Mouse (Mus musculus) hindbrain, postnatal 0 days (tissue): Measurements from ENCODE around the gene Notch1. TPM values are rescaled to one million over a fixed set of nuclear protein-coding genes. Genes with fewer than 3 reads are reported as not detected.

Source experiments
- ATAC-seq: fragments of 200-750 bp; cut with Nextera tagmentation; 2 replicates; pipeline ENCODE4 v1.8.0; 2017; ENCODE audit warnings: mild to moderate bottlenecking, moderate TSS enrichment, moderate library complexity
- DNase-seq: peaks from one replicate; pipeline ENCODE4 v3.0.0-alpha.2; 2015; ENCODE audit warnings: low spot score
- H3K27ac ChIP-seq: fragments of 300-500 bp; sonication (generic); 2 replicates; pipeline ENCODE4 v1.5.1; 2014; ENCODE audit warnings: mild to moderate bottlenecking
- H3K27me3 ChIP-seq: fragments of 300-500 bp; sonication (generic); 2 replicates; pipeline ENCODE4 v1.6.1; 2014; ENCODE audit warnings: low read length, mixed read lengths; ENCODE audit not compliant: insufficient read depth
- H3K36me3 ChIP-seq: fragments of 300-500 bp; sonication (generic); 2 replicates; pipeline ENCODE4 v1.6.1; 2014; ENCODE audit warnings: low read length, mixed read lengths; ENCODE audit not compliant: insufficient read depth
- H3K4me1 ChIP-seq: fragments of 300-500 bp; sonication (generic); 2 replicates; pipeline ENCODE4 v1.6.1; 2014; ENCODE audit warnings: antibody characterized with exemption, low read length, mixed read lengths; ENCODE audit not compliant: insufficient read depth
- H3K4me2 ChIP-seq: fragments of 300-500 bp; sonication (generic); 2 replicates; pipeline ENCODE4 v1.6.1; 2014; ENCODE audit warnings: low read depth, mild to moderate bottlenecking, low read length, moderate library complexity, mixed read lengths
- H3K4me3 ChIP-seq: fragments of 300-500 bp; sonication (generic); 2 replicates; pipeline ENCODE4 v1.5.1; 2014; ENCODE audit warnings: low read length
- H3K9ac ChIP-seq: fragments of 300-500 bp; sonication (generic); replicated peaks from 2 replicates; pipeline ENCODE4 v1.6.1; 2014; ENCODE audit warnings: mild to moderate bottlenecking, low read length, moderate library complexity, mixed read lengths
- H3K9me3 ChIP-seq: fragments of 300-500 bp; sonication (generic); 2 replicates; pipeline ENCODE4 v1.6.1; 2016; ENCODE audit warnings: low read length, mixed read lengths
- CTCF ChIP-seq: IDR thresholded peaks from 2 replicates; pipeline ENCODE4 v1.5.1; 2016; ENCODE audit warnings: antibody characterized with exemption, control low read depth, low read depth
- WGBS: fragments of 180-500 bp; shearing (Covaris S2); extraction: QIAGEN DNeasy Blood & Tissue Kit; methylation state at CpG from one replicate; pipeline ENCODE4 v1.1.7; 2014; 5-methylcytosine and 5-hydroxymethylcytosine counted together
- polyA plus RNA-seq: library from polyadenylated mRNA; unstranded; fragments of >200 nt; fragmentation: Nextera tagmentation; extraction: Ambion mirVana; gene quantifications from 2 replicates; pipeline ENCODE4 v1.2.1, GENCODE M21; 2015
- total RNA-seq: library from RNA; depleted of rRNA; stranded (reverse); fragments of >200 nt; gene quantifications from 2 replicates; pipeline ENCODE4 v1.2.3, GENCODE M21; 2014

Notch1 gene
- total and polyA plus RNA-seq, 2 experiments from 2014 or later, result 10.0 to 75.9 TPM

GRCm38 (mm10) chr2:26438373-26438772, 78.1 kb downstream of the Notch1 start:
- H3K27ac ChIP-seq, result no peak overlapping the region
- DNase-seq (no peak), ATAC-seq (no peak)
- H3K4me2 ChIP-seq, result no peak overlapping the region
- H3K4me1 ChIP-seq, result peaks cover 1% of the 10 kb centered on the region; the same call in 1 of the 2 replicates
- H3K9ac ChIP-seq, result no peak overlapping the region
- H3K36me3 ChIP-seq, result peaks cover 53% of the 10 kb centered on the region
- H3K27me3 ChIP-seq, result no peaks in the 10 kb centered on the region
- no peaks in the 10 kb centered on the region for H3K9me3 ChIP-seq
- no peak overlapping the region for H3K4me3 ChIP-seq
- 75% methylated on average over 7 of the region's 7 CpGs for WGBS
- no peak for TF ChIP-seq CTCF

GRCm38 (mm10) chr2:26437221-26437620, 79.2 kb downstream of the Notch1 start:
- 72% methylated on average over 4 of the region's 4 CpGs for WGBS
- no peak for ATAC-seq

GRCm38 (mm10) chr2:26434791-26435572, 81.5 kb downstream of the Notch1 start:
- no peak overlapping the region for H3K9ac ChIP-seq
- H3K9me3 ChIP-seq, result no peaks in the 10 kb centered on the region
- H3K4me3 ChIP-seq, result no peak overlapping the region
- no peak for TF ChIP-seq CTCF
- H3K4me2 ChIP-seq, result no peak overlapping the region
- H3K27ac ChIP-seq, result no peak overlapping the region
- 91% methylated on average over 7 of the region's 7 CpGs for WGBS
- DNase-seq (no peak), ATAC-seq (no peak)
- peaks cover 62% of the 10 kb centered on the region for H3K36me3 ChIP-seq
- no peaks in the 10 kb centered on the region for H3K4me1 ChIP-seq
- H3K27me3 ChIP-seq, result no peaks in the 10 kb centered on the region

More at GRCm38 (mm10) chr2:26437221-26437620, 79.2 kb downstream of the Notch1 start:
- no peak for DNase-seq
- Histone ChIP-seq H3K4me3 (no peak overlapping the region), H3K36me3 (peaks cover 64% of the 10 kb centered on the region), H3K4me1 (no peaks in the 10 kb centered on the region), H3K9ac (no peak overlapping the region), H3K27ac (no peak overlapping the region), H3K9me3 (no peaks in the 10 kb centered on the region), H3K4me2 (no peak overlapping the region), H3K27me3 (no peaks in the 10 kb centered on the region)
- no peak for TF ChIP-seq CTCF

- no peak overlapping the region for H3K4me3 ChIP-seq
- H3K9me3 ChIP-seq, result no peaks in the 10 kb centered on the region
- H3K36me3 ChIP-seq, result peaks cover 81% of the 10 kb centered on the region
- ATAC-seq, result no peak
- TF ChIP-seq CTCF, result no peak
- H3K27me3 ChIP-seq, result no peaks in the 10 kb centered on the region
- H3K27ac ChIP-seq, result no peak overlapping the region
- 73% methylated on average over 5 of the region's 5 CpGs for WGBS
- no peak overlapping the region for H3K4me2 ChIP-seq
- H3K4me1 ChIP-seq, result no peaks in the 10 kb centered on the region
- H3K9ac ChIP-seq, result no peak overlapping the region
- no peak for DNase-seq
Observed at GRCm38 (mm10) chr2:26429851-26430250, 86.6 kb downstream of the Notch1 start.

- Histone ChIP-seq H3K4me3 (no peak overlapping the region), H3K4me1 (no peaks in the 10 kb centered on the region), H3K9ac (no peak overlapping the region), H3K36me3 (peaks cover 81% of the 10 kb centered on the region), H3K27ac (no peak overlapping the region), H3K27me3 (no peaks in the 10 kb centered on the region), H3K9me3 (no peaks in the 10 kb centered on the region), H3K4me2 (no peak overlapping the region)
- DNase-seq (no peak), ATAC-seq (no peak)
- no peak for TF ChIP-seq CTCF
- 96% methylated on average over 2 of the region's 2 CpGs for WGBS
Observed at GRCm38 (mm10) chr2:26424541-26424940, 91.9 kb downstream of the Notch1 start.

- Histone ChIP-seq H3K4me2 (no peak overlapping the region), H3K4me1 (no peaks in the 10 kb centered on the region), H3K36me3 (peaks cover 66% of the 10 kb centered on the region), H3K27ac (no peak overlapping the region), H3K4me3 (no peak overlapping the region), H3K9me3 (no peaks in the 10 kb centered on the region), H3K9ac (no peak overlapping the region), H3K27me3 (no peaks in the 10 kb centered on the region)
- ATAC-seq (no peak), DNase-seq (no peak)
- no peak for TF ChIP-seq CTCF
- WGBS, result 76% methylated on average over 1 of the region's 1 CpGs
Observed at GRCm38 (mm10) chr2:26423086-26423485, 93.4 kb downstream of the Notch1 start.

GRCm38 (mm10) chr2:26421969-26422368, 94.5 kb downstream of the Notch1 start:
- Histone ChIP-seq H3K4me2 (no peak overlapping the region), H3K27me3 (no peaks in the 10 kb centered on the region), H3K9ac (no peak overlapping the region), H3K9me3 (no peaks in the 10 kb centered on the region), H3K4me1 (no peaks in the 10 kb centered on the region), H3K36me3 (peaks cover 67% of the 10 kb centered on the region), H3K27ac (no peak overlapping the region), H3K4me3 (no peak overlapping the region)
- TF ChIP-seq CTCF, result no peak
- DNase-seq (no peak), ATAC-seq (no peak)
- 96% methylated on average over 2 of the region's 2 CpGs for WGBS
